Mouse (Mus musculus) neural tube, embryonic 14.5 days (tissue): ENCODE results near the gene Tbc1d14. TPM values are rescaled to one million over a fixed set of nuclear protein-coding genes. Genes with fewer than 3 reads are reported as not detected.

Source experiments
- ATAC-seq: fragments of 200-750 bp; cut with Nextera tagmentation; 2 replicates; pipeline ENCODE4 v1.8.0; 2017; ENCODE audit warnings: low read depth, mild to moderate bottlenecking, moderate TSS enrichment, moderate library complexity
- H3K27ac ChIP-seq: fragments of 300-500 bp; sonication (generic); 2 replicates; pipeline ENCODE4 v1.5.1; 2014; ENCODE audit warnings: low read depth, mild to moderate bottlenecking, control low read depth, low read length, moderate library complexity, mixed read lengths
- H3K27me3 ChIP-seq: fragments of 300-500 bp; sonication (generic); 2 replicates; pipeline ENCODE4 v1.6.1; 2014; ENCODE audit warnings: low read length; ENCODE audit not compliant: control insufficient read depth, insufficient read depth
- H3K36me3 ChIP-seq: fragments of 300-500 bp; sonication (generic); 2 replicates; pipeline ENCODE4 v1.6.1; 2014; ENCODE audit warnings: low read length, mixed read lengths; ENCODE audit not compliant: control insufficient read depth, insufficient read depth
- H3K4me1 ChIP-seq: fragments of 300-500 bp; sonication (generic); 2 replicates; pipeline ENCODE4 v1.6.1; 2014; ENCODE audit warnings: low read length; ENCODE audit not compliant: control insufficient read depth, insufficient read depth
- H3K4me2 ChIP-seq: fragments of 300-500 bp; sonication (generic); 2 replicates; pipeline ENCODE4 v1.6.1; 2014; ENCODE audit warnings: mild to moderate bottlenecking, low read depth, low read length, control low read depth
- H3K4me3 ChIP-seq: fragments of 300-500 bp; sonication (generic); 2 replicates; pipeline ENCODE4 v1.5.1; 2014; ENCODE audit warnings: low read depth, low read length, control low read depth, mixed read lengths
- H3K9ac ChIP-seq: fragments of 300-500 bp; sonication (generic); replicated peaks from 2 replicates; pipeline ENCODE4 v1.6.1; 2014; ENCODE audit warnings: low read depth, mild to moderate bottlenecking, control low read depth, low read length, mixed read lengths
- H3K9me3 ChIP-seq: fragments of 300-500 bp; sonication (generic); 2 replicates; pipeline ENCODE4 v1.6.1; 2016; ENCODE audit warnings: low read length; ENCODE audit not compliant: control insufficient read depth
- WGBS: fragments of 180-500 bp; shearing (Covaris S2); extraction: QIAGEN DNeasy Blood & Tissue Kit; methylation state at CpG from one replicate; pipeline ENCODE4 v1.1.7; 2014; 5-methylcytosine and 5-hydroxymethylcytosine counted together
- polyA plus RNA-seq: library from polyadenylated mRNA; unstranded; fragments of >200 nt; fragmentation: Nextera tagmentation; extraction: Ambion mirVana; gene quantifications from 2 replicates; pipeline ENCODE4 v1.2.1, GENCODE M21; 2014

Gene Tbc1d14
- polyA plus RNA-seq, 1 experiment from 2014 or later: 74.0 TPM

- Histone ChIP-seq H3K36me3 (no peaks in the 10 kb centered on the region), H3K4me3 (no peak overlapping the region), H3K9ac (no peak overlapping the region), H3K27ac (no peak overlapping the region), H3K9me3 (no peaks in the 10 kb centered on the region), H3K4me2 (no peak overlapping the region), H3K27me3 (no peaks in the 10 kb centered on the region), H3K4me1 (no peaks in the 10 kb centered on the region)
- WGBS: 68% methylated on average over 8 of the region's 8 CpGs
- no peak for ATAC-seq
Observed at GRCm38 (mm10) chr5:36574147-36574870, 18.8 kb downstream of the Tbc1d14 start.

- no peak for ATAC-seq
- Histone ChIP-seq H3K36me3 (no peaks in the 10 kb centered on the region), H3K9me3 (no peaks in the 10 kb centered on the region), H3K27me3 (no peaks in the 10 kb centered on the region), H3K4me3 (no peak overlapping the region), H3K4me1 (no peaks in the 10 kb centered on the region), H3K27ac (no peak overlapping the region), H3K4me2 (no peak overlapping the region), H3K9ac (no peak overlapping the region)
- WGBS: 64% methylated on average over 3 of the region's 3 CpGs
Observed at GRCm38 (mm10) chr5:36573354-36573753, 19.7 kb downstream of the Tbc1d14 start.

GRCm38 (mm10) chr5:36571371-36571770 lies 21.7 kb downstream of the Tbc1d14 start:
- WGBS: 93% methylated on average over 16 of the region's 16 CpGs
- ATAC-seq: no peak

GRCm38 (mm10) chr5:36570546-36571245 lies 22.4 kb downstream of the Tbc1d14 start:
- Histone ChIP-seq H3K27ac (no peak overlapping the region), H3K4me2 (no peak overlapping the region), H3K4me1 (no peaks in the 10 kb centered on the region), H3K9me3 (no peaks in the 10 kb centered on the region), H3K27me3 (no peaks in the 10 kb centered on the region), H3K4me3 (no peak overlapping the region), H3K9ac (no peak overlapping the region), H3K36me3 (no peaks in the 10 kb centered on the region)
- 90% methylated on average over 4 of the region's 4 CpGs for WGBS
- ATAC-seq: no peak

More at GRCm38 (mm10) chr5:36571371-36571770, 21.7 kb downstream of the Tbc1d14 start:
- Histone ChIP-seq H3K4me1 (no peaks in the 10 kb centered on the region), H3K27me3 (no peaks in the 10 kb centered on the region), H3K9ac (no peak overlapping the region), H3K36me3 (no peaks in the 10 kb centered on the region), H3K27ac (no peak overlapping the region), H3K4me2 (no peak overlapping the region), H3K9me3 (no peaks in the 10 kb centered on the region), H3K4me3 (no peak overlapping the region)

- no peak overlapping the region for H3K4me2 ChIP-seq
- WGBS: 93% methylated on average over 7 of the region's 7 CpGs
- no peaks in the 10 kb centered on the region for H3K36me3 ChIP-seq
- no peaks in the 10 kb centered on the region for H3K9me3 ChIP-seq
- H3K27me3 ChIP-seq: no peaks in the 10 kb centered on the region
- H3K4me3 ChIP-seq: no peak overlapping the region
- H3K27ac ChIP-seq: no peak overlapping the region
- no peak for ATAC-seq
- H3K4me1 ChIP-seq: no peaks in the 10 kb centered on the region
- no peak overlapping the region for H3K9ac ChIP-seq
Observed at GRCm38 (mm10) chr5:36570098-36570497, 23.0 kb downstream of the Tbc1d14 start.

GRCm38 (mm10) chr5:36568118-36568517 lies 25.0 kb downstream of the Tbc1d14 start:
- H3K27me3 ChIP-seq: no peaks in the 10 kb centered on the region
- H3K4me1 ChIP-seq: no peaks in the 10 kb centered on the region
- WGBS: 88% methylated on average over 4 of the region's 4 CpGs
- H3K36me3 ChIP-seq: no peaks in the 10 kb centered on the region
- H3K4me2 ChIP-seq: no peak overlapping the region
- H3K27ac ChIP-seq: no peak overlapping the region
- no peak overlapping the region for H3K9ac ChIP-seq
- H3K9me3 ChIP-seq: no peaks in the 10 kb centered on the region
- H3K4me3 ChIP-seq: no peak overlapping the region
- no peak for ATAC-seq

- Histone ChIP-seq H3K27me3 (no peaks in the 10 kb centered on the region), H3K9me3 (no peaks in the 10 kb centered on the region), H3K4me1 (no peaks in the 10 kb centered on the region), H3K4me3 (no peak overlapping the region), H3K36me3 (no peaks in the 10 kb centered on the region), H3K27ac (no peak overlapping the region), H3K4me2 (no peak overlapping the region), H3K9ac (no peak overlapping the region)
- WGBS: 70% methylated on average over 2 of the region's 2 CpGs
- ATAC-seq: no peak
Observed at GRCm38 (mm10) chr5:36567627-36568026, 25.4 kb downstream of the Tbc1d14 start.

GRCm38 (mm10) chr5:36564530-36564929 lies 28.5 kb downstream of the Tbc1d14 start:
- no peaks in the 10 kb centered on the region for H3K4me1 ChIP-seq
- ATAC-seq: no peak
- no peak overlapping the region for H3K4me3 ChIP-seq
- no peaks in the 10 kb centered on the region for H3K27me3 ChIP-seq
- H3K9me3 ChIP-seq: no peaks in the 10 kb centered on the region
- WGBS: 91% methylated on average over 9 of the region's 9 CpGs
- no peak overlapping the region for H3K4me2 ChIP-seq
- no peak overlapping the region for H3K9ac ChIP-seq
- no peaks in the 10 kb centered on the region for H3K36me3 ChIP-seq
- no peak overlapping the region for H3K27ac ChIP-seq

GRCm38 (mm10) chr5:36563741-36564140 lies 29.3 kb downstream of the Tbc1d14 start:
- no peak overlapping the region for H3K4me2 ChIP-seq
- ATAC-seq: no peak
- H3K27ac ChIP-seq: no peak overlapping the region
- no peak overlapping the region for H3K4me3 ChIP-seq
- H3K36me3 ChIP-seq: no peaks in the 10 kb centered on the region
- H3K9ac ChIP-seq: no peak overlapping the region
- H3K4me1 ChIP-seq: no peaks in the 10 kb centered on the region
- WGBS: 95% methylated on average over 6 of the region's 6 CpGs
- no peaks in the 10 kb centered on the region for H3K27me3 ChIP-seq
- no peaks in the 10 kb centered on the region for H3K9me3 ChIP-seq
